Mouse (Mus musculus) right cerebral cortex, postnatal 10 days (tissue): ENCODE results near the gene Fhl3.
"Not testable (repeated sequence)": the region's sequence is repeated elsewhere in the genome, so short reads cannot be mapped to it uniquely, and the experiment has no call there.

Source experiments
- DNase-seq, 2 experiments: peaks; one replicate each; pipeline ENCODE4 v3.0.0; 2021; ENCODE audit warnings: low spot score in 2 of 2

Gene Fhl3

GRCm38 (mm10) chr4:124708518-124709477 lies 8.3 kb downstream of the Fhl3 start:
- peak; percentile 84 for DNase-seq

DNA sequence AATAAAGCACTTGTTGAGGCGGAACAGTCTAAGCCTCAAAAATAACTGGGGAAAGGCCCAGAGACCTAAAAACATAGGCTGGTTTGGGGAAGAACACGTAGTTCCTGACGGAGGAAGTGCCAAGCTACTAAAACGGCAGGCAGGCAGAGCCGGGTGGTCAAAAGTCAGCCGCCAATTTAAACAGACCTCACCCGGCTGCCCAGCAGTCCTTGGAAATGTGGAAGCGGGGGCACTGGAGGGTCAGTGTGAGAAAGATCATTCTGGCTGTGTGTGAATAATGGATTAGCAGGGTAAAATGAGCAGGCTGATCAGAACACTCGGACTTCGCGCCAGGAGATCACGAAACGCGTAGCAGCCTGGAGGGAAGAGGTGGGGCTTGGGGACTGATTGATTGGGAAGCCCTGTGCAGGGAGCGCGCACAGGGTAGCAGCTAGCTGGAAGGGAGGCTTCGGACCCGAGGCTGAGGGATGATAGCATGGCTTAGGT lies 9.5 kb downstream of the Fhl3 start:
- peak in 1 of 2 experiments; percentile 47 for DNase-seq

DNA sequence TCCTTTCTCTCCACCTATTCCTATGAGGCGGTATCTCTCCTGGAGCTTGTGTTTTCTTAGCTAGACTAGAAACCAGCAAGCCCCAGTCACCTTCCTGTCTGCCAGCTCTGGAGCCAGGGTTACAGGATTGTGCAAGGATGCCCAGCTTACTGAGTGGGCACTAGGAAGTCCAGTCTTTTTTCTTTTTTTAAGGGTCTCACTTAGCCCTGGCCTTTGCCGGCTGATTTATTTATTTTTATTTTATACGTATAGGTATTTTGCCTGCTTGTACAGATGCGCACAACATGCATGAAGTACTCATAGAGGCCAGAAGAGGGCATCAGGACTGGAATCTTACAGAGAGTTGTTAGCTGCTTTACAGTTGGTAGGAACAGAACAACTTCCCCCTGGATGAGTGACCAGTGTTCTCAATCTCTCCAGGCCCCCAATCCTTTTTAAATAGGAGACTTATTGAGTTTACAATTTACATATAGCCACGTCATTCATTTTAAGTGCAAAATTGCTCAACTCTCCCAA lies 10.3 kb downstream of the Fhl3 start:
- peak; percentile 56 to 60 for DNase-seq

GRCm38 (mm10) chr4:124712618-124713017 lies 12.1 kb downstream of the Fhl3 start:
- no peak for DNase-seq

DNA sequence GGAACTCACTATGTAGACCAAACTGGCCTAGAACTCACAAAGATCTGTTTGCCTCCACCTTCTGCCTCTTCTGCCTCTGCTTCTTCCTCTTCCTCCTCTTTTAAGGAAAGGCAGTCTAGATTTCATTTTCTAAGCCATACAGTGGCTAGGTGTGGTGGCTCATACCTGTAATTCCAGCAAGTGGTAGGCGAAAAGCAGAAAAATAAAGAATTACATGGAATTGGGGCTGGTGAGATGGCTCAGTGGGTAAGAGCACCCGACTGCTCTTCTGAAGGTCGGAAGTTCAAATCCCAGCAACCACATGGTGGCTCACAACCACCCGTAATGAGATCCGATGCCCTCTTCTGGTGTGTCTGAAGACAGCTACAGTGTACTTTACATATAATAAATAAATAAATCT lies 13.3 kb downstream of the Fhl3 start:
- DNase-seq = not testable (repeated sequence)

GRCm38 (mm10) chr4:124714545-124715481 lies 14.3 kb downstream of the Fhl3 start, which contains the start of gene Sf3a3:
TSS of gene Sf3a3 (plus strand) at chr4:124714776.
- DNase-seq = peak; percentile 96 to 97

DNA sequence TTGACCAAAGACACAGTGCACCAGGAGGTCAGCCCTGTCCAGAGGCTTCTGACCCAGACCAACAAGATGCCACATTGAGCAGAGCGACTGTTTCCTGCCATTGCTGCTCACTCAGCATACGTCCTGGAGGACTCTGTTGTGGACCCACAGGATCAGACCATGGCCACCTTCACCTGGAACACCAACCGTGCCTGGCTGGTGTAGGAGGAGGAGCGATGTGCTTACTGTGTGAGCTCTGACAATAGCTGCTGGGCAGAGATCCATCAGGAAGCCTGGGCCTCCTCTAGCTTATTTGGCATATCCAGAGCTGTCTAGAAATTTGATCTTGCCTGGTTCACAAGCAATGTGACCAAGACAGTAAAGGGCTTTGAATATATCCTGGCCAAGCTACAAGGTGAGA lies 18.6 kb downstream of the Fhl3 start:
- no peak for DNase-seq

GRCm38 (mm10) chr4:124726121-124726520 lies 25.6 kb downstream of the Fhl3 start:
- no peak for DNase-seq

GRCm38 (mm10) chr4:124736952-124737351 lies 36.5 kb downstream of the Fhl3 start:
- no peak for DNase-seq

DNA sequence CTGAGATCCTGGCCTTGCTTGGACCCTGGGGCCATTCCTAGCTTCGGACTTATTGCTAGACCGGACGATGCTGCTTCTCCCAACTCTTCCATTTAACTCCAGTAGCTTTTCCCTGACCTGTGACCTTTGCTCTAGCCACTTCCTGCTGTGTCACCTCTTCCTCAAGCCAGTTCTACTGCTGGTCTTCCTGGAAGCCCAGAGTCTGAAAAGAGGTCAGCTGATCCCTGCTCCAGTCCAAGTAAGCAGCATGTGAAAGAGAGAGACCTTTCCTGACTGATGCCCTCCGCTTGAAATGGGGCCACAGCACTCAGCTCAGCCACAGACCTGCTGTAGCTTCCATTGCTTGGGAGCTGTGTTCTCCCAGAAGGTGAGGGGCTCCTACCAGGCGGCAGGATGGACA lies 37.0 kb downstream of the Fhl3 start:
- DNase-seq = no peak

DNA sequence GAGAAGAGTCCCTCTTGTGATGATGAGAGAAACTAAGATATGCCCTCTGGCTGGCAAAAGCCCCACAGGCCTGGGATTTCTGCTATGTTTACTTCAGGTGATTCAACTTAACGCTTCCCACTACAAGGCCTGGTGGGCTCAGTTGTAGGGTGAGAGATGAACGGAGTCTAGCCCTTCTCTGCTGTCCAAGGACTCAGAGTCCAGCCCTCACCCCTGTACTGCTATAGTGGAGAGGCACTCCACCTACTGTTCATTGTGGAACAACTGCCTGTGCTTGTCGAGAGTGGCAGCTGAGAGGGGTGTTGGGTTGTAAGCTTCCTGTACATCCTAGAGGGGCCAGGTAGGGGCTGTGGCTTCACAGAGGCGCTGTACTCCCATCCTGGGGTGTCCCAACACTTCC lies 37.5 kb downstream of the Fhl3 start:
- no peak for DNase-seq

- no peak for DNase-seq
These were observed 38.3 kb downstream of the Fhl3 start for GRCm38 (mm10) chr4:124738783-124739182.

DNA sequence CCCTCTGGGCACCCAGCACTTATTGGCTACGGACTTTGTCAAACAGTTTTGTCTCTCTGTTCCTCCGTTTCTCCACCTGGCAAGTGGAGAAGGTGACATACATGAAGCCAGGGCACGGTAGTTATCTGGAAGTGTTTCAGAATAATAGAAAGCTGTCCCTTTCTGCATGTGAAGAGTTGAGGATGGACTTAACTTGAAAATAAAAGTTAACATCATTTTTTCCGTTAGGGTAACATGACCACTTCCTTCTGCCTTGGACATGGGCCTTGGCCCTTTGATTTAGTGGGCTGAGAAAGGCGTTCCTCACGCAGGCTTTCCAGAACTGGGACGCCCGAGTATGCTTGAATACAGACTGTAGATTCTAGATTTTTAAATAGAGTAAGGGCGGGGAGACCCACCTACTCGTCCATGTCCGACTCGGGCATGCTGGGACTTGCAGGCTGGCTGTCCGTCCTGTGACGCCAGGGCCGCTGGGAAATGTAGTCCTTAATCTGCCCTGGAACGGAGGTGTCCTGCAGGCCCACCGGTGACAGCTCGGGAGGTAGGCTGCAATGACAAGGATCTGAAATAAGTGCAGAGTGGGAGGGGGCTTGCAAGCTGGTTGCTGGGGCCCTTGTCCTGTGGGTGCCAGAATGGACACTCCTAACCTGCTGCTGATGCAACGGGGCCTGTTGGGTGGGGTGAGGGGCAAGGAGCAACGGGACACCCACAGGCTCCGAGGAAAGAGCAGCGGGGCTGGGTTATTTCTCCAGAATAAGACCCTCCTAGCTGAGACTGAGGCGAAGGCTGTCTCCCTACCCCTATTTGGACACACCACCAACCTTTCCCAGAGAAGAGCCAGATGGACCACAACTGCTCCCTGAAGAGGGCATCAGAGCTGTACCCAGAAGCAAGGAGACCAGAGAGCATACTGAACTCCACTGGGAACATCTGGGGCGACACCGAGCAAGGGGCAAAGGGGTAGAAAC lies 41.2 kb downstream of the Fhl3 start, which contains the start of gene Inpp5b:
Gene Inpp5b (plus strand): TSS at position 475 of the 968 bp plus-strand sequence.
- peak; percentile 90 to 93 for DNase-seq

DNA sequence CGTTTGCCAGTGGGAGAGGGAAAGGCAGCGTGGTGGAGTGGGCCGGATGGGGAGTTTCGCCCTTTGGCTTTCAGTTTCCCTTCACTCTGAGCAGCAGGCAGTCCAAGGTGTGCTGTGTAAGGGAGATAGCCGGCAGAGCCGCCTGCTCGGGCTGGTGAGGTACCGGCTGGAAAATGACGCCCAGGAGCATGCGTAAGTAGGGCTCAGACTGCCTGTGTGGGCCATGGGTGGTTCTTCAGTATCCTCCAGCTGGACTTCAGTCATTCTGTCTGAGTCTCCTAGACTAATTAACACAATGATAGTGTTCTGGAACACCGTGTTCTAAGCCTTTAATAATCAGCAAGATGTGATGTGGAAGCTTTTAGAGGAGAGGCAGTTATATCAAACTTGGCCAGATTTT lies 42.3 kb downstream of the Fhl3 start:
- no peak for DNase-seq

GRCm38 (mm10) chr4:124746577-124746976 lies 46.1 kb downstream of the Fhl3 start:
- no peak for DNase-seq

DNA sequence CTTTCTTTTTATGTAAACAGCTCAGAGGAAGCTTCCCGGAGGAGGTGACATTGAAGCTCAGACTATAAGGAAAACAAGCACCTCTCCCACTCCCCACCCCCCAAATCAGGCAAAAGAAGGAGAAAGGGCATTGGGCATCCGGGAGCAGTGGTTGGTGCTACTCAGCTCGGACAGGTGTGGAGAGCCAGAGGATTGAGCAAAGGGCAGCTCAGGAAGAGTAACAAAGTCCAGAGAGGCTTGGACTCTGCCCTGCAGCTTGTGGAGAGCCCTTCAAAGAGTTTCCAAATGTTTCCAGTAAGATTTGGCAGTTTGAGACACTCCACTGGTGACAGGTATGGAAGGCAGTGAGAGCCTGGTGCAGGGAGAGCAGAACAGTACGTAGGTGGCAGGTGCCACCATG lies 47.4 kb downstream of the Fhl3 start:
- no peak for DNase-seq

GRCm38 (mm10) chr4:124751300-124752250 lies 51.1 kb downstream of the Fhl3 start:
- DNase-seq = peak; percentile 99

GRCm38 (mm10) chr4:124752281-124753199 lies 52.0 kb downstream of the Fhl3 start:
- no peak for DNase-seq
